Mouse (Mus musculus): ENCODE data around the gene Olfr65. TPM values are rescaled to one million over a fixed set of nuclear protein-coding genes. Genes with fewer than 3 reads are reported as not detected.

Gene Olfr65
- polyA plus RNA-seq, 1 experiment from 2014 or later = not detected

- Histone ChIP-seq H3K27me3 (ENCODE audit: control insufficient read depth, insufficient read depth, low read length) (no peaks in the 10 kb centered on the region), H3K9ac (ENCODE audit: low read depth, low read length) (no peak within 1 kb of the TSS), H3K27ac (ENCODE audit: low read depth, low read length) (no peak within 1 kb of the TSS), H3K4me2 (no peak within 1 kb of the TSS), H3K9me3 (replicated peaks; ENCODE audit: control insufficient read depth, low read length) (no peaks in the 10 kb centered on the region), H3K4me1 (ENCODE audit: control insufficient read depth, insufficient read depth, low read length) (no peaks in the 10 kb centered on the region), H3K36me3 (ENCODE audit: control insufficient read depth, insufficient read depth, low read length) (no peaks in the 10 kb centered on the region), H3K4me3 (ENCODE audit: low read depth, low read length) (no peak within 1 kb of the TSS)
- ATAC-seq (replicated peaks; ENCODE audit: insufficient number of reproducible peaks, low FRiP score, low TSS enrichment) = no peak
Measured at GRCm38 (mm10) chr7:103944137-103944536, 40.9 kb downstream of the Olfr65 start, which contains the start of gene Olfr633. TSS of gene Olfr633 (plus strand) at chr7:103944437.

Other genes with a start within 250 kb of the Olfr65 start
- gene Olfr623, start 239.8 kb upstream of the Olfr65 start, polyA plus RNA-seq (2014; fragmentation: Nextera tagmentation; extraction: Ambion mirVana) = not detected in 2 replicates
- gene Olfr624, start 232.3 kb upstream of the Olfr65 start, polyA plus RNA-seq (2014; fragmentation: Nextera tagmentation; extraction: Ambion mirVana) = 0.03 TPM in 1 of 2 replicates, not detected in the other
- not detected in 2 replicates for gene Olfr625-ps1, start 220.8 kb upstream of the Olfr65 start, polyA plus RNA-seq (2014; fragmentation: Nextera tagmentation; extraction: Ambion mirVana)
- not detected in 2 replicates for gene Olfr243, start 188.8 kb upstream of the Olfr65 start, polyA plus RNA-seq (2014; fragmentation: Nextera tagmentation; extraction: Ambion mirVana)
- not detected in 2 replicates for gene Olfr628, start 173.1 kb upstream of the Olfr65 start, polyA plus RNA-seq (2014; fragmentation: Nextera tagmentation; extraction: Ambion mirVana)
- gene Olfr629, start 158.5 kb upstream of the Olfr65 start, polyA plus RNA-seq (2014; fragmentation: Nextera tagmentation; extraction: Ambion mirVana) = not detected in 2 replicates
- 0.07 TPM in 1 of 2 replicates, not detected in the other for gene Olfr630, start 146.2 kb upstream of the Olfr65 start, polyA plus RNA-seq (2014; fragmentation: Nextera tagmentation; extraction: Ambion mirVana)
- gene Olfr69, start 131.9 kb upstream of the Olfr65 start, polyA plus RNA-seq (2014; fragmentation: Nextera tagmentation; extraction: Ambion mirVana) = not detected in 2 replicates
- gene Olfr68, start 123.8 kb upstream of the Olfr65 start, polyA plus RNA-seq (2014; fragmentation: Nextera tagmentation; extraction: Ambion mirVana) = not detected in 2 replicates
- 0.08 TPM in 1 of 2 replicates, not detected in the other for gene Olfr67, start 111.7 kb upstream of the Olfr65 start, polyA plus RNA-seq (2014; fragmentation: Nextera tagmentation; extraction: Ambion mirVana)
- 2,483 and 3,067 TPM in 2 replicates for gene Hbb-bt, start 89.5 kb upstream of the Olfr65 start, polyA plus RNA-seq (2014; fragmentation: Nextera tagmentation; extraction: Ambion mirVana)
- gene Hbb-bs, start 75.4 kb upstream of the Olfr65 start, polyA plus RNA-seq (2014; fragmentation: Nextera tagmentation; extraction: Ambion mirVana) = 849 and 1,123 TPM in 2 replicates
- gene Hbb-bh2, start 63.0 kb upstream of the Olfr65 start, polyA plus RNA-seq (2014; fragmentation: Nextera tagmentation; extraction: Ambion mirVana) = 0.31 TPM in 1 of 2 replicates, not detected in the other
- gene Hbb-bh1, start 60.3 kb upstream of the Olfr65 start, polyA plus RNA-seq (2014; fragmentation: Nextera tagmentation; extraction: Ambion mirVana) = 7,786 and 8,740 TPM in 2 replicates
- gene Hbb-y, start 50.3 kb upstream of the Olfr65 start, polyA plus RNA-seq (2014; fragmentation: Nextera tagmentation; extraction: Ambion mirVana) = 35,401 and 41,924 TPM in 2 replicates
- gene Olfr66, start 17.2 kb upstream of the Olfr65 start, polyA plus RNA-seq (2014; fragmentation: Nextera tagmentation; extraction: Ambion mirVana) = not detected in 2 replicates
- not detected in 2 replicates for gene Olfr64, start 9.0 kb upstream of the Olfr65 start, polyA plus RNA-seq (2014; fragmentation: Nextera tagmentation; extraction: Ambion mirVana)
- not detected in 2 replicates for gene Olfr631, start 25.3 kb downstream of the Olfr65 start, polyA plus RNA-seq (2014; fragmentation: Nextera tagmentation; extraction: Ambion mirVana)
- gene Olfr632, start 30.9 kb downstream of the Olfr65 start, polyA plus RNA-seq (2014; fragmentation: Nextera tagmentation; extraction: Ambion mirVana) = 0.07 and 0.11 TPM in 2 replicates
- gene Olfr633, start 41.0 kb downstream of the Olfr65 start, polyA plus RNA-seq (2014; fragmentation: Nextera tagmentation; extraction: Ambion mirVana) = not detected in 2 replicates
- gene Olfr635, start 67.7 kb downstream of the Olfr65 start, polyA plus RNA-seq (2014; fragmentation: Nextera tagmentation; extraction: Ambion mirVana) = not detected in 2 replicates
- not detected in 2 replicates for gene Olfr638, start 95.3 kb downstream of the Olfr65 start, polyA plus RNA-seq (2014; fragmentation: Nextera tagmentation; extraction: Ambion mirVana)
- 0.03 TPM in 1 of 2 replicates, not detected in the other for gene Olfr639, start 113.8 kb downstream of the Olfr65 start, polyA plus RNA-seq (2014; fragmentation: Nextera tagmentation; extraction: Ambion mirVana)
- not detected in 2 replicates for gene Olfr640, start 122.1 kb downstream of the Olfr65 start, polyA plus RNA-seq (2014; fragmentation: Nextera tagmentation; extraction: Ambion mirVana)
- not detected in 2 replicates for gene Olfr641, start 132.0 kb downstream of the Olfr65 start, polyA plus RNA-seq (2014; fragmentation: Nextera tagmentation; extraction: Ambion mirVana)
- gene Olfr642, start 149.2 kb downstream of the Olfr65 start, polyA plus RNA-seq (2014; fragmentation: Nextera tagmentation; extraction: Ambion mirVana) = not detected in 2 replicates
- not detected in 2 replicates for gene 4930516K23Rik, start 158.0 kb downstream of the Olfr65 start, polyA plus RNA-seq (2014; fragmentation: Nextera tagmentation; extraction: Ambion mirVana)
- not detected in 2 replicates for gene Olfr644, start 168.4 kb downstream of the Olfr65 start, polyA plus RNA-seq (2014; fragmentation: Nextera tagmentation; extraction: Ambion mirVana)
- gene Olfr645, start 182.0 kb downstream of the Olfr65 start, polyA plus RNA-seq (2014; fragmentation: Nextera tagmentation; extraction: Ambion mirVana) = not detected in 2 replicates
- gene Olfr646, start 201.4 kb downstream of the Olfr65 start, polyA plus RNA-seq (2014; fragmentation: Nextera tagmentation; extraction: Ambion mirVana) = not detected in 2 replicates
- gene Ubqln5, start 226.3 kb downstream of the Olfr65 start, polyA plus RNA-seq (2014; fragmentation: Nextera tagmentation; extraction: Ambion mirVana) = not detected in 2 replicates
- gene Olfr643, start 233.9 kb downstream of the Olfr65 start, polyA plus RNA-seq (2014; fragmentation: Nextera tagmentation; extraction: Ambion mirVana) = not detected in 2 replicates
- not detected in 2 replicates for gene Ubqln3, start 239.8 kb downstream of the Olfr65 start, polyA plus RNA-seq (2014; fragmentation: Nextera tagmentation; extraction: Ambion mirVana)
- gene Ubqlnl, start 247.1 kb downstream of the Olfr65 start, polyA plus RNA-seq (2014; fragmentation: Nextera tagmentation; extraction: Ambion mirVana) = not detected in 2 replicates

Data from heart, embryonic 11.5 days (tissue).